23 mouse cellular contexts compared by ENCODE assay signal in the genomic region with DNA sequence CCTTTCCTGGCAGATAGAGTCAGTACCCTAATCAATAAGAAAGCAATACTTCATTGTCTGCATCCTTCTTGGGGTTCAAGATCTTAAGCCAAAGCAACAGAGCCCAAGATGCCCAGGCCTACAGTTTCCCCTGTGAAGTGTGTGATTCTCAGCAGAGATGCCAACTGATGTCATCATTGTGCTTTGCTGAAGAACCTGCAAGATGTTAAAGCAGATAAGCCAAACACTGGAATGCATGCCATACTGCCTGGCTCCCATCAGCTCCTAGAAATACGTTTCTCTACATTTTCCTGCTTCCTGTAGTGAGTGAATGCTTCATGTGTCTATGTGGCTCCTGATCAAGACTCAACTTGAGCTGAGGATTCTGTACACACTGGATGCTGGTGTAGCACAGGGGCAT.
DNase-seq lines count a peak whose midpoint lies in the region; TF ChIP-seq lines count a peak whose summit lies in the region.
"Had no signal": no experiment of that assay in that cellular context is flagged by ENCODE, and none has a peak within 500 bp of the region (broad histone marks: within the 10 kb centered on the region; RNA-seq: fewer than 3 reads in every experiment).

No protein-coding gene starts in this region.

- H3K27me3 ChIP-seq in kidney, adult 2 months (replicated peaks; ENCODE audit: control insufficient read depth, insufficient read depth, low read length), result no peaks in the 10 kb centered on the region
- H3K27me3 ChIP-seq: embryonic facial prominence, embryonic 12.5 days; embryonic facial prominence, embryonic 15.5 days; forebrain, embryonic 12.5 days; forebrain, embryonic 15.5 days; heart, embryonic 12.5 days; heart, embryonic 15.5 days; hindbrain, embryonic 13.5 days had no signal

- TF ChIP-seq POLR2A in kidney, adult 2 months (IDR thresholded peaks at IDR 0.05; ENCODE audit: low read depth, low read length), result no peak

- peak; percentile 0 for DNase-seq in kidney, adult 11 months
- DNase-seq in kidney, adult 2 months, result no peak
- DNase-seq in MN1 (ENCODE audit: low spot score), result peak; percentile 49
- DNase-seq in brain, adult 2 months (ENCODE audit: low read depth, low spot score), result peak; percentile 63
- no peak for DNase-seq in urinary bladder, adult 2 months (ENCODE audit: low spot score)
- no peak for DNase-seq in right cerebral cortex, adult 18-20 months
- DNase-seq: adrenal gland, adult 8-10 months; adrenal gland, postnatal 25 days; cerebellum, adult 11 months; cerebellum, adult 9-11 months; cerebellum, postnatal 25 days; gastrocnemius, postnatal 25 days; heart, adult 18-20 months; heart, postnatal 10 days; heart, postnatal 36 days had no signal

- TF ChIP-seq CTCF in kidney, adult 2 months (conservative IDR thresholded peaks at IDR 0.05; ENCODE audit: insufficient read depth, insufficient read length, low read depth, low read length), result no peak

- no peaks in the 10 kb centered on the region; the same call in 1 of the 2 replicates for H3K4me1 ChIP-seq in kidney, adult 2 months (ENCODE audit: control insufficient read depth, insufficient read depth, low read length)
- H3K4me1 ChIP-seq: embryonic facial prominence, embryonic 15.5 days had no signal

- no peaks in the 10 kb centered on the region for H3K36me3 ChIP-seq in kidney, adult 2 months (ENCODE audit: control insufficient read depth, insufficient read depth, low read length)
- H3K36me3 ChIP-seq: embryonic facial prominence, embryonic 12.5 days; embryonic facial prominence, embryonic 15.5 days; forebrain, embryonic 12.5 days; forebrain, embryonic 15.5 days; heart, embryonic 12.5 days; heart, embryonic 15.5 days; hindbrain, embryonic 10.5 days; hindbrain, embryonic 13.5 days had no signal

- 66% methylated on average over 1 of the region's 1 CpGs for WGBS in kidney, adult 2 months

- no peak overlapping the region for H3K4me3 ChIP-seq in kidney, adult 2 months (ENCODE audit: insufficient read depth, low read depth, low read length)
- H3K4me3 ChIP-seq: embryonic facial prominence, embryonic 12.5 days; embryonic facial prominence, embryonic 15.5 days; forebrain, embryonic 12.5 days; forebrain, embryonic 15.5 days; heart, embryonic 12.5 days; heart, embryonic 15.5 days; hindbrain, embryonic 10.5 days; hindbrain, embryonic 13.5 days had no signal

- H3K27ac ChIP-seq in kidney, adult 2 months (ENCODE audit: insufficient read depth, low read depth, low read length), result no peak overlapping the region
- H3K27ac ChIP-seq: embryonic facial prominence, embryonic 12.5 days; embryonic facial prominence, embryonic 15.5 days; forebrain, embryonic 12.5 days; heart, embryonic 15.5 days; hindbrain, embryonic 10.5 days; hindbrain, embryonic 13.5 days had no signal

Comparison
In these comparisons a context has a peak if more than half of its experiments do, and no peak if none do; other contexts are left out.
1. DNase-seq: peak in kidney, adult 11 months (single experiment), MN1 (single experiment) and brain, adult 2 months (single experiment); none in kidney, adult 2 months (single experiment), urinary bladder, adult 2 months (single experiment) and right cerebral cortex, adult 18-20 months (single experiment).